Mouse (Mus musculus): ENCODE measurements at regions not wholly inside any gene's neighbourhood (a gene's known extent, or its start where the extent isn't known, plus 50 kb on each side); places are given as distances from the start of the nearest gene placed in this dataset.

- no peak for TF ChIP-seq EP300 (IDR thresholded peaks at IDR 0.05)
- no peak for TF ChIP-seq CTCF (IDR thresholded peaks at IDR 0.05)
Measured at GRCm38 (mm10) chr7:115300241-115300640, 556.7 kb downstream of the Insc start.
